Comparison of ENCODE assay signal across 8 mouse cellular contexts in genomic region chr13:21253986-21254385, GRCm38 (mm10). TPM values are rescaled to one million over a fixed set of nuclear protein-coding genes. Genes with fewer than 3 reads are reported as not detected.
DNase-seq lines count a peak whose midpoint lies in the region; ATAC-seq and TF ChIP-seq lines count a peak whose summit lies in the region.

No protein-coding gene starts in this region.

- no peaks in the 10 kb centered on the region for H3K36me3 ChIP-seq in heart, embryonic 13.5 days
- no peaks in the 10 kb centered on the region for H3K36me3 ChIP-seq in embryonic facial prominence, embryonic 15.5 days
- no peaks in the 10 kb centered on the region for H3K36me3 ChIP-seq in intestine, postnatal 0 days (ENCODE audit: control insufficient read depth, insufficient read depth)
- no peaks in the 10 kb centered on the region for H3K36me3 ChIP-seq in stomach, postnatal 0 days (ENCODE audit: control insufficient read depth, insufficient read depth, low read length)

- WGBS in heart, embryonic 13.5 days: 3% methylated on average over 16 of the region's 16 CpGs
- WGBS in embryonic facial prominence, embryonic 15.5 days: 1% methylated on average over 16 of the region's 16 CpGs
- 7% methylated on average over 16 of the region's 16 CpGs for WGBS in intestine, postnatal 0 days
- WGBS in stomach, postnatal 0 days: 5% methylated on average over 16 of the region's 16 CpGs

- TF ChIP-seq EP300 in stomach, postnatal 0 days (optimal IDR thresholded peaks at IDR 0.05): no peak

- peaks cover 15% of the 10 kb centered on the region for H3K4me1 ChIP-seq in heart, embryonic 13.5 days
- H3K4me1 ChIP-seq in embryonic facial prominence, embryonic 15.5 days: peaks cover 11% of the 10 kb centered on the region
- no peaks in the 10 kb centered on the region for H3K4me1 ChIP-seq in intestine, postnatal 0 days (replicated peaks; ENCODE audit: control insufficient read depth, insufficient read depth, low read length)
- 0 out of 2 replicates have a peak, but pooled peaks cover under 1% of the 10 kb centered on the region for H3K4me1 ChIP-seq in stomach, postnatal 0 days (replicated peaks; ENCODE audit: control insufficient read depth, insufficient read depth)

- no peak overlapping the region for H3K27ac ChIP-seq in heart, embryonic 13.5 days (replicated peaks)
- no peak overlapping the region for H3K27ac ChIP-seq in embryonic facial prominence, embryonic 15.5 days (replicated peaks)
- no peak overlapping the region for H3K27ac ChIP-seq in intestine, postnatal 0 days (ENCODE audit: low read depth, low read length)
- H3K27ac ChIP-seq in stomach, postnatal 0 days (replicated peaks): no peak overlapping the region

- H3K9ac ChIP-seq in heart, embryonic 13.5 days: peak overlapping the region; percentile 74
- H3K9ac ChIP-seq in embryonic facial prominence, embryonic 15.5 days: peak overlapping the region; percentile 21; the same call in 1 of the 2 replicates
- no peak overlapping the region for H3K9ac ChIP-seq in intestine, postnatal 0 days (ENCODE audit: low read depth, low read length)
- no peak overlapping the region for H3K9ac ChIP-seq in stomach, postnatal 0 days (ENCODE audit: low read length)

- H3K27me3 ChIP-seq in heart, embryonic 13.5 days (replicated peaks): peaks cover 61% of the 10 kb centered on the region
- no peaks in the 10 kb centered on the region; the same call in 1 of the 2 replicates for H3K27me3 ChIP-seq in embryonic facial prominence, embryonic 15.5 days
- 0 out of 2 replicates have a peak, but pooled peaks cover 7% of the 10 kb centered on the region for H3K27me3 ChIP-seq in intestine, postnatal 0 days (replicated peaks; ENCODE audit: control insufficient read depth, insufficient read depth, low read length)
- H3K27me3 ChIP-seq in stomach, postnatal 0 days (ENCODE audit: control insufficient read depth, insufficient read depth, low read length): no peaks in the 10 kb centered on the region

- H3K4me2 ChIP-seq in heart, embryonic 13.5 days: peak overlapping the region; percentile 82
- peak overlapping the region; percentile 67 for H3K4me2 ChIP-seq in embryonic facial prominence, embryonic 15.5 days (replicated peaks)
- peak overlapping the region; percentile 35 for H3K4me2 ChIP-seq in intestine, postnatal 0 days (replicated peaks; ENCODE audit: low read depth)
- peak overlapping the region; percentile 44 for H3K4me2 ChIP-seq in stomach, postnatal 0 days (replicated peaks; ENCODE audit: low read depth)

- H3K9me3 ChIP-seq in heart, embryonic 13.5 days: no peaks in the 10 kb centered on the region
- H3K9me3 ChIP-seq in embryonic facial prominence, embryonic 15.5 days (replicated peaks): no peaks in the 10 kb centered on the region
- no peaks in the 10 kb centered on the region for H3K9me3 ChIP-seq in intestine, postnatal 0 days (ENCODE audit: control insufficient read depth)
- no peaks in the 10 kb centered on the region for H3K9me3 ChIP-seq in stomach, postnatal 0 days (ENCODE audit: control insufficient read depth, low read length)

- no peak for TF ChIP-seq CTCF in intestine, postnatal 0 days (IDR thresholded peaks at IDR 0.05; ENCODE audit: low read depth)
- no peak for TF ChIP-seq CTCF in stomach, postnatal 0 days (IDR thresholded peaks at IDR 0.05; ENCODE audit: low read depth)

- peak overlapping the region; percentile 63 for H3K4me3 ChIP-seq in heart, embryonic 13.5 days
- H3K4me3 ChIP-seq in embryonic facial prominence, embryonic 15.5 days (replicated peaks): peak overlapping the region; percentile 51
- H3K4me3 ChIP-seq in intestine, postnatal 0 days (ENCODE audit: low read depth, low read length): peak overlapping the region; percentile 10; the same call in 1 of the 2 replicates
- peak overlapping the region; percentile 23 for H3K4me3 ChIP-seq in stomach, postnatal 0 days (ENCODE audit: low read depth, low read length)

- intact Hi-C loops in heart, postnatal 10 days (cut with DNase I): no loop called here

- ATAC-seq in heart, embryonic 13.5 days (ENCODE audit: extremely low read depth, insufficient number of reproducible peaks, low FRiP score, low TSS enrichment): no peak
- peak; percentile 84 for ATAC-seq in embryonic facial prominence, embryonic 15.5 days (ENCODE audit: insufficient number of reproducible peaks, low FRiP score, low TSS enrichment, low read depth)
- no peak for ATAC-seq in intestine, postnatal 0 days
- ATAC-seq in megakaryocyte-erythroid progenitor cell, adult 5-6 weeks (replicated peaks; ENCODE audit: low FRiP score, low TSS enrichment, poor library complexity, severe bottlenecking): peak; percentile 55
- no peak for ATAC-seq in stomach, postnatal 0 days (ENCODE audit: low FRiP score, low TSS enrichment)

- no peak for DNase-seq in heart, postnatal 10 days
- DNase-seq in NIH3T3 (ENCODE audit: low read depth): peak; percentile 68
- DNase-seq in stomach, postnatal 0 days (ENCODE audit: low spot score): no peak
- DNase-seq in testis, postnatal 10 days (ENCODE audit: low spot score): no peak

RNA-seq across cellular contexts. Expression of gene Gpx5, which starts 38.5 kb away (rescaled TPM):
- polyA plus RNA-seq in heart, embryonic 13.5 days (2015; fragmentation: Nextera tagmentation; extraction: Ambion mirVana): not detected in 2 replicates
- not detected for total RNA-seq in heart, postnatal 10 days (2021)
- polyA plus RNA-seq in embryonic facial prominence, embryonic 15.5 days (2015; fragmentation: Nextera tagmentation; extraction: Ambion mirVana): not detected in 2 replicates
- polyA plus RNA-seq in intestine, postnatal 0 days (2015; fragmentation: Nextera tagmentation; extraction: Ambion mirVana): not detected in 2 replicates
- total RNA-seq in megakaryocyte-erythroid progenitor cell, adult 5-6 weeks (2014; fragmentation: Nextera tagmentation): not detected in 2 replicates
- total RNA-seq in megakaryocyte-erythroid progenitor cell, adult 5-6 weeks (2017): not detected in 2 replicates
- polyA plus RNA-seq in stomach, postnatal 0 days (2015; fragmentation: Nextera tagmentation; extraction: Ambion mirVana): 0.06 TPM in 1 of 2 replicates, not detected in the other

RNA-seq across cellular contexts. Expression of gene Gpx6, which starts 57.9 kb away (rescaled TPM):
- polyA plus RNA-seq in heart, embryonic 13.5 days (2015; fragmentation: Nextera tagmentation; extraction: Ambion mirVana): not detected in 2 replicates
- not detected for total RNA-seq in heart, postnatal 10 days (2021)
- not detected in 2 replicates for polyA plus RNA-seq in embryonic facial prominence, embryonic 15.5 days (2015; fragmentation: Nextera tagmentation; extraction: Ambion mirVana)
- not detected in 2 replicates for polyA plus RNA-seq in intestine, postnatal 0 days (2015; fragmentation: Nextera tagmentation; extraction: Ambion mirVana)
- not detected in 2 replicates for total RNA-seq in megakaryocyte-erythroid progenitor cell, adult 5-6 weeks (2014; fragmentation: Nextera tagmentation)
- total RNA-seq in megakaryocyte-erythroid progenitor cell, adult 5-6 weeks (2017): not detected in 2 replicates
- polyA plus RNA-seq in stomach, postnatal 0 days (2015; fragmentation: Nextera tagmentation; extraction: Ambion mirVana): 0.07 TPM in 1 of 2 replicates, not detected in the other

Comparison
In these comparisons a context has a peak if more than half of its experiments do, and no peak if none do; other contexts are left out.
1. ATAC-seq: peak in embryonic facial prominence, embryonic 15.5 days (single experiment) and megakaryocyte-erythroid progenitor cell, adult 5-6 weeks (single experiment); none in heart, embryonic 13.5 days (single experiment), intestine, postnatal 0 days (single experiment) and stomach, postnatal 0 days (single experiment).
2. H3K4me3 ChIP-seq: peak in every context shown above with its lines; median percentile 63 in heart, embryonic 13.5 days; 51 in embryonic facial prominence, embryonic 15.5 days; 23 in stomach, postnatal 0 days; 10 in intestine, postnatal 0 days.
3. H3K9ac ChIP-seq: peak in heart, embryonic 13.5 days (single experiment) and embryonic facial prominence, embryonic 15.5 days (single experiment); none in intestine, postnatal 0 days (single experiment) and stomach, postnatal 0 days (single experiment).
4. Peak in every context shown above with its lines, with median percentiles within 50 percentile points of each other: H3K4me2 ChIP-seq.